Mouse (Mus musculus) adipocyte (in vitro differentiated cells): ENCODE data around the gene Palld.

ENCODE experiments used
- DNase-seq: peaks from one replicate; pipeline ENCODE4 v3.0.0-alpha.2; 2016; ENCODE audit warnings: low spot score

Palld gene

GRCm38 (mm10) chr8:61865365-61865764, 37.1 kb downstream of the Palld start:
- DNase-seq: no peak

- no peak for DNase-seq
Measured at GRCm38 (mm10) chr8:61851270-61851669, 51.2 kb downstream of the Palld start.

DNA sequence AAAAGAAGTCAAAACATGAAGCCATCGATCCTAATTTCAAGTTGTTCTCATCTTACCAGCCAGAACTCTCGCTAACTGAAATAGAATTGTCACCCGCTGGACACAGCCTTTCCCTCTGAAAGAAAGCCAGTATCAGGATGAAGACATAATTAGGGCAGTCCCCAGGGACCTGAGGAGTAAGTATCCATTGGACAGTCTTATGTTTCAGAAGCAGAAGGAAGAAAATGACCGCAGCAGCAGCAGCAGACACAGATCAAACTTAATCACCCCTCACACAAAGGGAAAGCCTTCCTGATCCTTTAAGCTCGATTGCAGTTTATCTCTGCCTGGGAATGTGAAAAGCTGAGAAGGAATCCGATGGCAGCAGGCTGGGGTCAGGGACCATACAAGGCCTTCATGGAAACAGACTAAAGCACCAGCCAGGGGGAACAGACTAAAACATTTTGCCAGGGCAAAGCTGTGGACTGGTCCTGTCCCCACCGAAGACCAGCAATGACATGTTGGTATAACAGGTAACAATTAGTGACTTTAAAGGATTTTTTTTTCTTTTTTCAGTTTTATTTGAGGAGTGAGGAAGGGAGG, 53.8 kb downstream of the Palld start:
- DNase-seq: no peak

DNA sequence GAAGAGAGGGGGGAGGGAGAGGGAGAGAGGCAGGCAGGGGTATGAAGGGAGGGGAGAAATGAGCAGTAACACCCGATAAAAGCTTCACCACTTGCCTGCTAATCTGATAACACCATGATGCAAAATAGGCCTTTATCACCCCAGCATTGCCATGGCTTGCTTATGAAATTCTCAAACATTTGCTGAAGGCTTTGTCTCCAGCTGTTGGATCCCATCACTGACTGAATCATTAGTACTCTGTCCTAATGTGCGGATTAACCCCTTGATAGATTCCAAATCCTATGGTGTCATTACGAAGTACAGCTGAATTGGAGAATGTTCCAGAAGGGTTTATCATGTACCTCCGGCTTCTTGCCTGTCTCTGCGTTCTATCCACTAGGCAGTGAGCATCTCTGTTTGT, 55.0 kb downstream of the Palld start:
- no peak for DNase-seq

- no peak for DNase-seq
Measured at GRCm38 (mm10) chr8:61844992-61845391, 57.5 kb downstream of the Palld start.

- no peak for DNase-seq
Measured at GRCm38 (mm10) chr8:61844575-61844974, 57.9 kb downstream of the Palld start.

DNA sequence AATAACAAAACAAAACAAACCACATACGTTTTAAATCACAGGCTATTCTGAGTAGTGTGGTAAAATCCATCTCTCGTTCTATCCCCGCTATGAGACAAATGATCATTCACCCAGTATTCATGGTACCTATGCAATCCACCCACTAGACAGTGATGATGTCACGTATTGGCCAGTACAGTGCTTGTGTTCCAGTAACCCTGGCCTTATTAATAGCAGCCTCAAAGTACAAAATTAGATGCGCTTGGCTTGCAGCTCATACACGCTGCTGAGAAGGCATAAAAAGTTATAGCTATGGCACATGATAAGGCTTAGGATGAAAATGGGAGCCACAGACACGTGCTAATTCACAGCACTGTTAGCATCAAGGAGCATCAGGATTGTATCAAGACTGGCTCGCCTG, 58.7 kb downstream of the Palld start:
- DNase-seq: no peak

GRCm38 (mm10) chr8:61833211-61833610, 69.3 kb downstream of the Palld start:
- peak; percentile 16 for DNase-seq

- DNase-seq: no peak
Measured at GRCm38 (mm10) chr8:61831944-61832343, 70.5 kb downstream of the Palld start.

DNA sequence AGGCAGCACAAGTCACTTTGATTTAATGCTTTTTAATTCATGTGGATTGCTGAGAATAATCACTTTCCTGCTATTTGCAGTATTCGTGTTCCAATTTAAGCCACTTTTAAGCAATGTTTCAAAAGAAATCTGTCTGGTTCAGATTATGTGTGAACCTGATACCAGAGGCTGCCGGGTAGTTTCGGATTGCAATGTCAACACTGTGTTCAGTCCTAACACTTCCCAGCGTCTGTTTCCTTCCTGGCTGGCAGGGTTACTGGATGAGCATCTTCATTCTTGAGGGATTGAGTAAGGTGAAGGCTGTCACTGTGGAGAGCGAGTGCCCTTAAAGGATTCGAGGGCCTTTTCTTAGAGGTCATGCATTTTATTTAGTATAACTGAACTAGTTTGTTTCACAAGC, 71.7 kb downstream of the Palld start:
- peak; percentile 49 for DNase-seq

DNA sequence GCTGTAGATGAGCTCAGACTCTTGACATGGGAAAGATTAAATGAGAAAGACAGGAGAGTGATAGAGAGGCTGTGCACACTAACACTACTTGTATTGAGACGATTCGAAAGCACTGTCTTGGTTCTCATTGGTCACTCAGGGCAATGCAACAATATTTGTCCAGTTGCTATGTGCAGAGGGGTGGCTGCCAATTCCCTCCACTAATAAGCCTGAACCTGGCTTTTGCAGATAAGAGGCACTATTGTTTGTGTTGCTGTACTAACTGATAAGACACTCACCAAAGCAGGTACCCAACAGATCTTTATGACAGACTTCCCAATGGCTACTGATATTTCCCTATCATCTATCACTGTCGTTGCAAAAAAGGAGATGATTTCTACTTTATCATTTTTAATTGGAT, 77.9 kb downstream of the Palld start:
- no peak for DNase-seq

DNA sequence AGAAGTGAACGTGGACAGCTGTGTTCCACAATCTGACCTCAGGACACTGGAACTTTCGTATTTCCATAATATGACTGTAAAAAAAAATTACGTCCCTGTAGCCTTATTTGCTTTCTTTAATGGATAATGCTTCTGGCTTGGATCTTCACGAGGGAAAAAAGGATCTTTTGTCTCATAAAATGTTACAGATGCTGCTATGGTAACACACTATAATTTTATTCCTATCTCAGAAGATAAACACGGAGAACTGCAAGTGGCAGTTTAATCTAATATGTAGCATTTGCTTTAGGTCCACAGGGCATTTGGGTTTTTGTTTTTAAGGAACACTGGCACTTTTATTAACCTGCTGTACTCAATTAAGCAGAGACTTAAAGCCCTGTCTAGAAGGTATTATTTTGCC, 79.3 kb downstream of the Palld start:
- DNase-seq: no peak

GRCm38 (mm10) chr8:61803764-61804163, 98.7 kb downstream of the Palld start:
- no peak for DNase-seq

DNA sequence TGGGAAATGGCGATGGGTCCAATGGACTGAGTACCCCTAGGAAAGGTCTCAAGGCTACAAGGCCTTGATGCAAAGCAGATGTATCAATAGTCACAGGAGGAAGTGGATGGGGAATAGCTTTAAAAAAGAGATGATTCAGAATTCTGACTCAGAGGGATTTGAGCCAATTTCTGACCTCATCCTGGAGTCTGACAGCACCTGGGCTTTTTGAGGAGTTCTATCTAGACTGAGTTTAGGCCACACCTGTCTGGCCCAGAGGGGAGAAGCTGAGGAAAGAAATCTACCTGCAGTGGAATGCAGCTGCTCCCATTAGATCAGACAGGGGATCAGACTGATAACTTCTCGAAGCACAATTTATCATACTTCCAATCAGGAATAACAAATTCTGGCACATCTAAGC, 99.7 kb downstream of the Palld start:
- no peak for DNase-seq

- peak; percentile 15 for DNase-seq
Measured at GRCm38 (mm10) chr8:61797391-61797947, 105.0 kb downstream of the Palld start.

DNA sequence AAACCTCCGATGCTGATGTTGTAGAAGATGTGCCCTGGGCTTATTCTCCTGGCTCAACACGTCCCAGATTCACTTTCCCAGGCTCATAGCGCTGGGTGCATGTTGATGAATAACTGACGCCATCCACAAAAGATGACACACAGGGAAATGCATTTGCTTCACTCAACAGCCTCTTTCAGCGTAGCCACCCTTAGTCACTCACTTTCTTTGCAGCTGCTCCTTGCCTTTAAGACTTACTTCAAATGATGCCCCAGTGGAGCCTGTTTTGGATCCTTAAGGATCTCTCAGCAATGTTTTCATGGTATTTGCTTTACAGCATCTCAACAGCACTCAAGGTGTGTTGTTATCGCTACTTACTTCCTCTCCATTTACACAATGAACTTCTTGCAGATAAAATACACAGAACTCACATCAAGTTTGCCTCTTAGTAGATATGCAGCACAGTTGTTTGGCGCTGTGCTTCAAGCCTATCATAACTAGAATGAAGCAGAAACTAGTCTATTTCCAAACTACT, 105.9 kb downstream of the Palld start:
- DNase-seq: no peak

DNA sequence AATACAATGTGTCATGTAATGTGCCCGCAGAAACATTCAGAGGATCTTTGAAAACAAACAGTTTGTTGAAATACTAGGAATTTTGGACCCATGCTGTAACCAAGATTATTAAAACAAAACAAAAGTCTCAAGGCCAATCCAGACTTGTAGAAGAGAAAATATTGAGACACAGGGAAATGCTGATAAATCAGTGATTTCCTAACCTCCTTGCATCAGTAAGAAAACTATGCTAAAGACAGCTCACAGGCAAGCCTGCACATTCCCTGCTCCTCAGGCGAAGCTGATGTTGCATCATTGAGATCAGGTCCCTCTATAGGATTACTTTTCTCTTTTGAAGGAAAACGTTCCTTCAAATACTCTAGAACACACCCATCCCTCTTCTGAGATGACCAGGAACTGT, 112.5 kb downstream of the Palld start:
- peak; percentile 45 for DNase-seq

DNA sequence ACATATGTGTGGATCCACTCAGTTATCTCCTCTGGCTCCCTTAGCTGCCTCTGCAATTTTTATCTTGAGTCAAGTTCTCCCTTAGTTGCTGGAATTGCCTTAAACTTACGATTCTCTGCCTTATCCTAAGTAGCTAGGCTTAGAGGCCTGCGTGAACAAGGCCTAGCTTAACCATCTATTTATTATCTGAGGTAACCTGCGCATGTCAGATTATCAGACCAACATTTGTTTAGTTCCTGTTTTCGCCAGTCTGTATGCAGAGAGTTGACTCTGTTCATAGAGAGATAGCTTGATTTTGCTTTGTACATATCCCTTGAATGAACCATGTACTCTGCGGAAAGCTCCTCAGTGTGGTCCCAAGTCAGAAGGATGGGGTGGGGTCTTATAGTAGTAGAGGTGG, 113.2 kb downstream of the Palld start:
- no peak for DNase-seq

DNA sequence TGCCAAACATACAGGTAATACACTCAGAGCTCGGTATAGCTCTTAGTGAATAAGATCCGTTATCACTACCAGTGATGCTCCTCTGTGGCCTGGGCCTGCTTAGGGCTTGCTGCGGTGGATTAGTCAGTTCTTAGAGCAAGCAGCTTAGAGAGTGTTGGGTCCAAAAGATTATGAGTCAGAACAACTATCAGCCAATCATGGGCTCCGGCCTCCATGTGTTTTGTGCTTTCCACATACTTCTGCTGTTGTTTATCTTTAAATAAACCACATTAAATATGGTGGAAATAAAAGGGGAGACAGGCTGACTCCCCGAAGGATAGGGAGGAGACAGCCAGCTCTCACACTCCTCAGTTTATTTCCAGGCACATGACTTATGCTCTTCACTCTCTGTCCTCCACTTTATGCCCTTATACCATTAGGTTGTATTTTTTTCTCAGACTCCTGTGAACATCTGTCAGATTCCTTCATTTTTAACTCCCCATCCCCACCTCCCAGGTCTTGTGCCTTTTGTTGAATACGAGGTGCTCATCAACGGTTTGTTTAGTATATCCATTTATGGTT, 119.5 kb downstream of the Palld start:
- DNase-seq: no peak

DNA sequence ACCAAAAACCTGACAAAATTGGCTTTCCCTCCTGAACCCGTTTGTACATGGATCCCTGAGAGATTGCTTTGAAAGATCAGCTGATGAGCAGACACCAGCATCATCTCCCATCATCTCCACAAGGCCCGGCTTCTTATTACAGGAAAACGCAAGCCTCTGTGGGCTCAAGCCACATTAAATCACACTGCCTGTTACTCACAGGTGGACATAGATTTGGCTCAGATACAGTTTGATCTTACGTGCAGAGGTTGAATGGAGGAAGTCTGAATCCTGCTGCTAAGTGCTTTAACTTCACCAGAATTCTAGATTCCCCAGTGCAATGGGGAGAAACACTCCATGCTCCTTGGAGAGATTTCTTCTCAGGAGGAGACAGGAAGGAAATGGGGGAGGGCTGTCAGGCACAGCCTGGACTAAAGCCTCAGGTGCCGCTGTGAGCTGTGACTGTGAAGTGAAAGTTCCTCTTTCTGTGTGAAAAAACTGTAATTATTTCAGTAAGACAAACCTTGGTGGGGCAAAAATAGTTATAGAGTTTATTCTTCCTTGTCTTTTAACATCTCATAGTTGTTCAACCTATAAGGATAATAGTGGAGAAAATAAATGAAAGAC, 121.7 kb downstream of the Palld start:
- no peak for DNase-seq

DNA sequence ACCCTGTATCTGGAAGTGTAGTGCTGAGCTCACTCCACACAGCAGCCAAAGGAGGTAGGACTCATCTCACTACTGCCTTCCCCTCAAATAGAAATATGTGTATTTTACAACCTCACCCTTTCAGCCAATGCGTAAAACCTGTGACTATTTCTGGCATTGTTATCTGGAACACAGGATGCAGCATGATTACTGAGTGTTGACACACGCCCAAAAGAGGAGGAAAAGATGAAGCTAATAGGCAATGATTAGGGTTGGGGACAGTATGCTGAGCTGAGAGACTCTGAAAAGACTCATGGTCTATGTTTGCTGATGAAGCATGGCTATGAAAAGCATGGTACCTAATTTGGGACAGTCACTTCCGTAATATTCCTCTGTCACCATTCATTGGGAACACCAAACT, 124.3 kb downstream of the Palld start:
- no peak for DNase-seq

DNA sequence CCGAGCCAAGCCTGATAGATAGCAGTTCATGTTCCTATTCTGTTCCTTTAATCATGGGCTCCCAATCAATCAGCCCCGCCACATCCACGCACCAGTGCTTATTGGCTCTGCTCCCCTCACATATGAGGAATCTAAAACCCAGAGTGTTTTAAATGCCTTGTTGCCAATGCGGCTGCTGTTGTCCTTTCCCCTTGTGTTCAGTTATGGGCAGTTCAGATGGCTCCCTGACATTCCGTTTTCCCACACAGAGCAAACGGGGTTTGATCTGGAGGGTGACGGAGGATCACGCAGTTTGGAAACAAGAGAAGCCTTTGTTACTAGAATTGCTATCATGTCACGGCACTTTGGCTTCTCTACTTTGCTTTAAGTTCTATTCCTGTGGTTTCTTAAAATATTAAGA, 125.9 kb downstream of the Palld start:
- DNase-seq: no peak

DNA sequence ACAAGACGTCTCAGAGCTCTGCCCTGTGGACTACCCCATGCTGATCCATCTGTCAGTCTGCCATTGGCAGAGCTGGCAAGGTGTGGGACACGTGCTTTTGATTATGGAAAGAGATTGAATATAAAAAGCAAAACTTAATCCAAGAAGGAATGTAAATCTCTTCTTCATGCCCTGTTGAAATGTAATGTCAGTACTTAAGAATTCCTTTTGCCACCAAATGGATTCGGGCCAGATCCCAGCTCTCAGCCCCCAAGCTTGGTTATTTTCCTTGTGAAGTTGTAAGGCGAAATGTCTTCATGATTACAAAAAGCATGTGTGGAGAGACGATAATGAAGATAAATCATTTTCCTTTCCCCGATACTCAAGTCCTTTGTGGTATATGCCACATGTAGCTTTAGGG, 126.6 kb downstream of the Palld start:
- no peak for DNase-seq

DNA sequence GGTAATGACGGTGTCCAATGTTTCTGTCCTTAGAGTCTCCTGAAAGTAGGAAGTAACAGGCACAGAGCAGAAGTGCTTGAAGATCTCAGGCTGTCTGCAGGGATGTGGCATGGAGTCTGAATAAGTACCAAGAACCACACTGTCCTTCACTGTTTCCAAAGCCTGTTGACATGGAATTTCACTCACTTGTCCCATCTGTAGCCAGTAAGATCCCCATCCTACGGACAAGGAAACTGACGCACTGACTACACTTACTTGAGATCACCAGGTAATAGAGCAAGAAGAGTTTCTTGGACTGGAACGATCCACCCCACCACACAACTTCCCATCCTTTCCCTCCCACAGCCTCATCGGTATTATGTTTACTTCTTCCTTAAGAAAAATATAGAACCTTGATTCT, 128.3 kb downstream of the Palld start:
- DNase-seq: no peak
